8 mouse cellular contexts compared by ENCODE assay signal in genomic region chr4:84768161-84768560, GRCm38 (mm10).
A peak's percentile ranks its signal among the peaks of the same experiment; 100 is the strongest.
DNase-seq lines count a peak whose midpoint lies in the region; ATAC-seq lines count a peak whose summit lies in the region.

No protein-coding gene starts in this region.

- H3K36me3 ChIP-seq in heart, embryonic 12.5 days = no peaks in the 10 kb centered on the region
- H3K36me3 ChIP-seq in embryonic facial prominence, embryonic 13.5 days = no peaks in the 10 kb centered on the region

- no peak overlapping the region for H3K27ac ChIP-seq in heart, embryonic 12.5 days (ENCODE audit: poor library complexity, severe bottlenecking)
- peak overlapping the region; percentile 68 for H3K27ac ChIP-seq in embryonic facial prominence, embryonic 13.5 days

- 39% methylated on average over 11 of the region's 11 CpGs for WGBS in heart, embryonic 12.5 days
- WGBS in embryonic facial prominence, embryonic 13.5 days = 12% methylated on average over 11 of the region's 11 CpGs

- H3K9me3 ChIP-seq in heart, embryonic 12.5 days (replicated peaks) = no peaks in the 10 kb centered on the region
- H3K9me3 ChIP-seq in embryonic facial prominence, embryonic 13.5 days = no peaks in the 10 kb centered on the region

- ATAC-seq in heart, embryonic 12.5 days (ENCODE audit: insufficient number of reproducible peaks, low FRiP score) = no peak
- no peak for ATAC-seq in embryonic facial prominence, embryonic 13.5 days (ENCODE audit: insufficient number of reproducible peaks, insufficient read depth, low FRiP score, low TSS enrichment, low read depth)
- no peak for ATAC-seq in activated CD4-positive, CD25-positive, alpha-beta regulatory T cell, adult 4 months

- no peaks in the 10 kb centered on the region for H3K27me3 ChIP-seq in heart, embryonic 12.5 days (replicated peaks)
- 0 out of 2 replicates have a peak, but pooled peaks cover 3% of the 10 kb centered on the region for H3K27me3 ChIP-seq in embryonic facial prominence, embryonic 13.5 days

- H3K4me1 ChIP-seq in heart, embryonic 12.5 days (replicated peaks) = no peaks in the 10 kb centered on the region
- H3K4me1 ChIP-seq in embryonic facial prominence, embryonic 13.5 days = peaks cover 30% of the 10 kb centered on the region

- H3K9ac ChIP-seq in heart, embryonic 12.5 days = no peak overlapping the region
- H3K9ac ChIP-seq in embryonic facial prominence, embryonic 13.5 days = no peak overlapping the region

- peak; percentile 2 to 4 for DNase-seq in heart, adult 9 months (ENCODE audit: low spot score in 2 of 2)
- DNase-seq in kidney, adult 9 months = peak; percentile 84
- DNase-seq in lung, postnatal 4 days = peak; percentile 5 to 28
- no peak for DNase-seq in spleen, adult 18-20 months
- no peak for DNase-seq in frontal cortex, postnatal 25 days (ENCODE audit: low spot score in 2 of 2)

- no peak overlapping the region for H3K4me3 ChIP-seq in heart, embryonic 12.5 days
- peak overlapping the region; percentile 2; the same call in 1 of the 2 replicates for H3K4me3 ChIP-seq in embryonic facial prominence, embryonic 13.5 days

- H3K4me2 ChIP-seq in heart, embryonic 12.5 days = no peak overlapping the region
- H3K4me2 ChIP-seq in embryonic facial prominence, embryonic 13.5 days = peak overlapping the region; percentile 36

Comparison
In these comparisons a context has a peak if more than half of its experiments do, and no peak if none do; other contexts are left out.
1. DNase-seq: peak in heart, adult 9 months (2 of 2), kidney, adult 9 months (single experiment) and lung, postnatal 4 days (2 of 2); none in spleen, adult 18-20 months (0 of 2) and frontal cortex, postnatal 25 days (0 of 2).